Mouse (Mus musculus) ES-E14 (cell line): ENCODE results near the gene Gm9747. TPM values are rescaled to one million over a fixed set of nuclear protein-coding genes. Genes with fewer than 3 reads are reported as not detected.

Source experiments
- DNase-seq: peaks from one replicate; pipeline ENCODE4 v3.0.0-alpha.2; 2013; ENCODE audit warnings: low read depth, low spot score
- H3K27ac ChIP-seq: 2 replicates; pipeline ENCODE4 v1.5.1; 2012; ENCODE audit warnings: low read depth, mild to moderate bottlenecking, low read length, moderate library complexity, mixed read lengths; ENCODE audit not compliant: poor library complexity, insufficient read depth, severe bottlenecking
- H3K36me3 ChIP-seq: 2 replicates; pipeline ENCODE4 v1.6.1; 2012; ENCODE audit warnings: mild to moderate bottlenecking, low read length, moderate library complexity, mixed read lengths; ENCODE audit not compliant: control insufficient read depth, poor library complexity, insufficient read depth, severe bottlenecking
- H3K4me1 ChIP-seq, 2 experiments: fragments of 150-350 bp in 1 of 2; sonication (generic) in 1 of 2; 2 replicates each; pipeline ENCODE4 v1.6.1; 2012; ENCODE audit warnings: low read length in 2 of 2, mild to moderate bottlenecking in 1 of 2, mixed read lengths in 1 of 2; ENCODE audit not compliant: control insufficient read depth in 2 of 2, insufficient read depth in 2 of 2, poor library complexity in 1 of 2
- H3K4me3 ChIP-seq, 2 experiments: fragments of 150-350 bp in 1 of 2; sonication (generic) in 1 of 2; 2 replicates each; pipeline ENCODE4 v1.5.1; 2012; ENCODE audit warnings: low read length in 2 of 2, low read depth in 1 of 2, mild to moderate bottlenecking in 1 of 2, mixed read lengths in 1 of 2; ENCODE audit not compliant: insufficient read depth in 1 of 2, poor library complexity in 1 of 2, severe bottlenecking in 1 of 2
- H3K9ac ChIP-seq: 2 replicates; pipeline ENCODE4 v1.6.1; 2012; ENCODE audit warnings: low read depth, mild to moderate bottlenecking, low read length, mixed read lengths; ENCODE audit not compliant: poor library complexity, insufficient read depth, severe bottlenecking
- H3K9me3 ChIP-seq: fragments of 150-350 bp; sonication (generic); 2 replicates; pipeline ENCODE4 v1.6.1; 2012; ENCODE audit warnings: low read depth, mild to moderate bottlenecking, low read length; ENCODE audit not compliant: control insufficient read depth, insufficient read depth
- CHD2 ChIP-seq: IDR thresholded peaks from 2 replicates; pipeline ENCODE4 v1.6.1; 2014; ENCODE audit warnings: mild to moderate bottlenecking, low read depth, low read length, inconsistent platforms
- HCFC1 ChIP-seq: IDR thresholded peaks from 2 replicates; pipeline ENCODE4 v1.6.1; 2012; ENCODE audit warnings: low read length, inconsistent platforms, borderline replicate concordance; ENCODE audit not compliant: insufficient read depth
- MAFK ChIP-seq: IDR thresholded peaks from 2 replicates; pipeline ENCODE4 v1.6.1; 2014; ENCODE audit warnings: mild to moderate bottlenecking, low read depth, low read length, inconsistent platforms; ENCODE audit not compliant: insufficient read depth
- ZC3H11A ChIP-seq: IDR thresholded peaks from 2 replicates; pipeline ENCODE4 v1.6.1; 2012; ENCODE audit warnings: low read depth, mild to moderate bottlenecking, inconsistent platforms, low read length, borderline replicate concordance
- ZNF384 ChIP-seq: IDR thresholded peaks from 2 replicates; pipeline ENCODE4 v1.6.1; 2012; ENCODE audit warnings: low read depth, low read length, inconsistent platforms
- in situ Hi-C, 2 experiments: fragments of 600-800 bp; cut with MboI; formaldehyde crosslinking; loops; one replicate each; pipeline ENCODE4 v1.15.1; 2025; ENCODE audit warnings: low sequenced_read_pairs in 2 of 2, inconsistent platforms in 1 of 2; ENCODE audit not compliant: unreplicated experiment in 2 of 2
- total RNA-seq: library from RNA; depleted of rRNA; stranded (reverse); fragments of 300-350 nt; gene quantifications from 2 replicates; pipeline ENCODE4 v1.2.3, GENCODE M21; 2012

Gene Gm9747
- total RNA-seq, 1 experiment = 0.67 TPM

- TF ChIP-seq MAFK (no peak), CHD2 (no peak), ZC3H11A (no peak)
- no peaks in the 10 kb centered on the region for H3K36me3 ChIP-seq
- H3K9me3 ChIP-seq = no peaks in the 10 kb centered on the region
- H3K9ac ChIP-seq = no peak overlapping the region
- no peak for DNase-seq
- H3K27ac ChIP-seq = no peak overlapping the region
- no peaks in the 10 kb centered on the region for H3K4me1 ChIP-seq
- H3K4me3 ChIP-seq = no peak overlapping the region
- in situ Hi-C loops = no loop called here
These were observed 21.0 kb downstream of the Gm9747 start for GRCm38 (mm10) chr1:82253789-82254445.

- H3K9ac ChIP-seq = no peak overlapping the region
- in situ Hi-C loops = no loop called here
- H3K27ac ChIP-seq = no peak overlapping the region
- no peaks in the 10 kb centered on the region for H3K36me3 ChIP-seq
- DNase-seq = no peak
- H3K4me3 ChIP-seq = no peak overlapping the region
- H3K9me3 ChIP-seq = no peaks in the 10 kb centered on the region
- no peaks in the 10 kb centered on the region for H3K4me1 ChIP-seq
- TF ChIP-seq MAFK = no peak
- no peak for TF ChIP-seq ZNF384
- TF ChIP-seq CHD2 = no peak
- no peak for TF ChIP-seq HCFC1
- no peak for TF ChIP-seq ZC3H11A
These were observed 24.5 kb downstream of the Gm9747 start for GRCm38 (mm10) chr1:82257457-82257856.

GRCm38 (mm10) chr1:82258331-82258730 is 25.4 kb downstream of the Gm9747 start:
- Histone ChIP-seq H3K4me1 (no peaks in the 10 kb centered on the region), H3K9me3 (no peaks in the 10 kb centered on the region), H3K27ac (no peak overlapping the region), H3K4me3 (no peak overlapping the region), H3K36me3 (no peaks in the 10 kb centered on the region), H3K9ac (no peak overlapping the region)
- TF ChIP-seq ZNF384 (no peak), ZC3H11A (no peak), CHD2 (no peak), HCFC1 (no peak), MAFK (no peak)
- DNase-seq = no peak
- in situ Hi-C loops = no loop called here

GRCm38 (mm10) chr1:82260055-82260454 is 27.1 kb downstream of the Gm9747 start:
- TF ChIP-seq MAFK = no peak
- no peak for TF ChIP-seq HCFC1
- no peak for TF ChIP-seq ZC3H11A
- no peak for TF ChIP-seq ZNF384
- TF ChIP-seq CHD2 = no peak
- DNase-seq = no peak
- no peak overlapping the region for H3K4me3 ChIP-seq
- no peaks in the 10 kb centered on the region for H3K9me3 ChIP-seq
- H3K27ac ChIP-seq = no peak overlapping the region
- H3K9ac ChIP-seq = no peak overlapping the region
- H3K36me3 ChIP-seq = no peaks in the 10 kb centered on the region
- in situ Hi-C loops = no loop called here
- H3K4me1 ChIP-seq = no peaks in the 10 kb centered on the region

- H3K9ac ChIP-seq = no peak overlapping the region
- no peak for TF ChIP-seq ZNF384
- TF ChIP-seq CHD2 = no peak
- TF ChIP-seq HCFC1 = no peak
- no peak for TF ChIP-seq ZC3H11A
- no peak for TF ChIP-seq MAFK
- in situ Hi-C loops = no loop called here
- H3K9me3 ChIP-seq = no peaks in the 10 kb centered on the region
- no peaks in the 10 kb centered on the region for H3K36me3 ChIP-seq
- no peaks in the 10 kb centered on the region for H3K4me1 ChIP-seq
- no peak overlapping the region for H3K27ac ChIP-seq
- DNase-seq = no peak
- no peak overlapping the region for H3K4me3 ChIP-seq
These were observed 28.2 kb downstream of the Gm9747 start for GRCm38 (mm10) chr1:82261053-82261618.
